Mouse (Mus musculus) liver, embryonic 15.5 days (tissue): ENCODE results near the gene Tshr. TPM values are rescaled to one million over a fixed set of nuclear protein-coding genes. Genes with fewer than 3 reads are reported as not detected.
A peak's percentile ranks its signal among the peaks of the same experiment; 100 is the strongest.
"Not testable (repeated sequence)": the region's sequence is repeated elsewhere in the genome, so short reads cannot be mapped to it uniquely, and the experiment has no call there.

ENCODE experiments used
- ATAC-seq: fragments of 200-750 bp; cut with Nextera tagmentation; 2 replicates; pipeline ENCODE4 v1.8.0; 2017; ENCODE audit warnings: moderate number of reproducible peaks, mild to moderate bottlenecking, moderate library complexity; ENCODE audit not compliant: insufficient read depth
- H3K27ac ChIP-seq: fragments of 300-500 bp; sonication (generic); replicated peaks from 2 replicates; pipeline ENCODE4 v1.5.1; 2015; ENCODE audit warnings: mild to moderate bottlenecking, inconsistent platforms
- H3K27me3 ChIP-seq: fragments of 300-500 bp; sonication (generic); 2 replicates; pipeline ENCODE4 v1.6.1; 2015; ENCODE audit warnings: mild to moderate bottlenecking, inconsistent platforms
- H3K36me3 ChIP-seq: fragments of 300-500 bp; sonication (generic); replicated peaks from 2 replicates; pipeline ENCODE4 v1.6.1; 2015; ENCODE audit warnings: moderate library complexity, mild to moderate bottlenecking, inconsistent platforms
- H3K4me1 ChIP-seq: fragments of 300-500 bp; sonication (generic); replicated peaks from 2 replicates; pipeline ENCODE4 v1.6.1; 2015; ENCODE audit warnings: inconsistent platforms
- H3K4me2 ChIP-seq: fragments of 300-500 bp; sonication (generic); 2 replicates; pipeline ENCODE4 v1.6.1; 2015; ENCODE audit warnings: moderate library complexity, mild to moderate bottlenecking, inconsistent platforms
- H3K4me3 ChIP-seq: fragments of 300-500 bp; sonication (generic); replicated peaks from 2 replicates; pipeline ENCODE4 v1.5.1; 2015; ENCODE audit warnings: mild to moderate bottlenecking, inconsistent platforms
- H3K9ac ChIP-seq: fragments of 300-500 bp; sonication (generic); 2 replicates; pipeline ENCODE4 v1.6.1; 2015; ENCODE audit warnings: moderate library complexity, mild to moderate bottlenecking, inconsistent platforms
- H3K9me3 ChIP-seq: fragments of 300-500 bp; sonication (generic); replicated peaks from 2 replicates; pipeline ENCODE4 v1.6.1; 2016; ENCODE audit warnings: inconsistent platforms
- WGBS: fragments of 180-500 bp; shearing (Covaris S2); methylation state at CpG from one replicate; pipeline ENCODE4 v1.1.7; 2015; ENCODE audit warnings: mixed read lengths; ENCODE audit not compliant: insufficient replicate concordance; 5-methylcytosine and 5-hydroxymethylcytosine counted together
- polyA plus RNA-seq: library from polyadenylated mRNA; unstranded; fragments of >200 nt; fragmentation: Nextera tagmentation; extraction: Ambion mirVana; gene quantifications from 2 replicates; pipeline ENCODE4 v1.2.1, GENCODE M21; 2015

Tshr gene
- polyA plus RNA-seq, 1 experiment from 2014 or later, result 0.07 TPM

- no peak overlapping the region for H3K4me3 ChIP-seq
- H3K27ac ChIP-seq, result no peak overlapping the region
- H3K9me3 ChIP-seq, result no peaks in the 10 kb centered on the region
- no peak overlapping the region for H3K9ac ChIP-seq
- H3K4me1 ChIP-seq, result no peaks in the 10 kb centered on the region
- WGBS, result 51% methylated on average over 2 of the region's 2 CpGs
- no peaks in the 10 kb centered on the region for H3K36me3 ChIP-seq
- no peak overlapping the region for H3K4me2 ChIP-seq
- no peak for ATAC-seq
- H3K27me3 ChIP-seq, result no peaks in the 10 kb centered on the region
Observed at GRCm38 (mm10) chr12:91500475-91500874, 116.1 kb downstream of the Tshr start.

GRCm38 (mm10) chr12:91511766-91512165 is 127.4 kb downstream of the Tshr start:
- Histone ChIP-seq H3K36me3 (no peaks in the 10 kb centered on the region), H3K4me3 (no peak overlapping the region), H3K9me3 (no peaks in the 10 kb centered on the region), H3K9ac (no peak overlapping the region), H3K27ac (no peak overlapping the region), H3K27me3 (no peaks in the 10 kb centered on the region), H3K4me2 (no peak overlapping the region), H3K4me1 (no peaks in the 10 kb centered on the region)
- no peak for ATAC-seq
- WGBS, result 47% methylated on average over 3 of the region's 3 CpGs

GRCm38 (mm10) chr12:91513980-91514379 is 129.6 kb downstream of the Tshr start:
- Histone ChIP-seq H3K4me1 (no peaks in the 10 kb centered on the region), H3K27ac (no peak overlapping the region), H3K4me3 (no peak overlapping the region), H3K9me3 (no peaks in the 10 kb centered on the region), H3K4me2 (no peak overlapping the region), H3K9ac (no peak overlapping the region), H3K27me3 (no peaks in the 10 kb centered on the region), H3K36me3 (no peaks in the 10 kb centered on the region)
- ATAC-seq, result no peak
- WGBS, result 61% methylated on average over 6 of the region's 6 CpGs

GRCm38 (mm10) chr12:91517808-91518207 is 133.4 kb downstream of the Tshr start:
- Histone ChIP-seq H3K27me3 (no peaks in the 10 kb centered on the region), H3K27ac (no peak overlapping the region), H3K9me3 (no peaks in the 10 kb centered on the region), H3K4me2 (no peak overlapping the region), H3K4me1 (no peaks in the 10 kb centered on the region), H3K4me3 (no peak overlapping the region), H3K9ac (no peak overlapping the region), H3K36me3 (no peaks in the 10 kb centered on the region)
- no peak for ATAC-seq
- WGBS, result 75% methylated on average over 3 of the region's 3 CpGs

GRCm38 (mm10) chr12:91523626-91524025 is 139.3 kb downstream of the Tshr start:
- no peaks in the 10 kb centered on the region for H3K27me3 ChIP-seq
- no peak overlapping the region for H3K9ac ChIP-seq
- no peak overlapping the region for H3K4me2 ChIP-seq
- H3K27ac ChIP-seq, result no peak overlapping the region
- no peak overlapping the region for H3K4me3 ChIP-seq
- H3K9me3 ChIP-seq, result no peaks in the 10 kb centered on the region
- 34% methylated on average over 3 of the region's 3 CpGs for WGBS
- no peak for ATAC-seq
- no peaks in the 10 kb centered on the region for H3K4me1 ChIP-seq
- no peaks in the 10 kb centered on the region for H3K36me3 ChIP-seq

GRCm38 (mm10) chr12:91534514-91534913 is 150.2 kb downstream of the Tshr start:
- H3K4me3 ChIP-seq, result no peak overlapping the region
- no peaks in the 10 kb centered on the region for H3K4me1 ChIP-seq
- no peaks in the 10 kb centered on the region for H3K27me3 ChIP-seq
- 30% methylated on average over 6 of the region's 6 CpGs for WGBS
- no peak for ATAC-seq
- H3K4me2 ChIP-seq, result no peak overlapping the region
- H3K9ac ChIP-seq, result no peak overlapping the region
- no peaks in the 10 kb centered on the region for H3K9me3 ChIP-seq
- H3K36me3 ChIP-seq, result no peaks in the 10 kb centered on the region
- no peak overlapping the region for H3K27ac ChIP-seq

- H3K9ac ChIP-seq, result no peak overlapping the region
- no peak overlapping the region for H3K4me3 ChIP-seq
- 66% methylated on average over 7 of the region's 7 CpGs for WGBS
- H3K9me3 ChIP-seq, result no peaks in the 10 kb centered on the region
- ATAC-seq, result no peak
- no peaks in the 10 kb centered on the region for H3K36me3 ChIP-seq
- no peaks in the 10 kb centered on the region for H3K27me3 ChIP-seq
- H3K27ac ChIP-seq, result no peak overlapping the region
- H3K4me1 ChIP-seq, result no peaks in the 10 kb centered on the region
- H3K4me2 ChIP-seq, result no peak overlapping the region
Observed at GRCm38 (mm10) chr12:91540202-91540601, 155.8 kb downstream of the Tshr start.

- ATAC-seq, result no peak
Observed at GRCm38 (mm10) chr12:91549471-91549870, 165.1 kb downstream of the Tshr start.

GRCm38 (mm10) chr12:91551773-91552526 is 167.6 kb downstream of the Tshr start:
- H3K4me2 ChIP-seq, result no peak overlapping the region
- peaks cover 10% of the 10 kb centered on the region for H3K36me3 ChIP-seq
- H3K4me1 ChIP-seq, result no peaks in the 10 kb centered on the region
- no peak overlapping the region for H3K4me3 ChIP-seq
- ATAC-seq, result peak; percentile 18; the same call in 1 of the 2 replicates
- H3K27me3 ChIP-seq, result no peaks in the 10 kb centered on the region
- H3K9me3 ChIP-seq, result no peaks in the 10 kb centered on the region
- WGBS, result 66% methylated on average over 19 of the region's 19 CpGs
- H3K27ac ChIP-seq, result no peak overlapping the region
- H3K9ac ChIP-seq, result no peak overlapping the region

More at GRCm38 (mm10) chr12:91549471-91549870, 165.1 kb downstream of the Tshr start:
- Histone ChIP-seq H3K9ac (no peak overlapping the region), H3K36me3 (peaks cover 2% of the 10 kb centered on the region; the same call in 1 of the 2 replicates), H3K4me1 (no peaks in the 10 kb centered on the region), H3K4me2 (no peak overlapping the region), H3K27ac (no peak overlapping the region), H3K27me3 (no peaks in the 10 kb centered on the region), H3K4me3 (no peak overlapping the region), H3K9me3 (no peaks in the 10 kb centered on the region)
- 70% methylated on average over 9 of the region's 9 CpGs for WGBS

GRCm38 (mm10) chr12:91557358-91558005 is 173.1 kb downstream of the Tshr start:
- H3K4me1 ChIP-seq, H3K9me3 ChIP-seq, H3K27ac ChIP-seq, H3K9ac ChIP-seq, H3K4me2 ChIP-seq, H3K27me3 ChIP-seq, H3K4me3 ChIP-seq: not testable (repeated sequence)
- WGBS, result 87% methylated on average over 8 of the region's 8 CpGs
- peak; percentile 62; the same call in 1 of the 2 replicates for ATAC-seq
- H3K36me3 ChIP-seq, result peaks cover 42% of the 10 kb centered on the region

- not testable (repeated sequence) for H3K27ac ChIP-seq, H3K4me2 ChIP-seq, H3K9me3 ChIP-seq, H3K27me3 ChIP-seq, H3K9ac ChIP-seq, H3K4me3 ChIP-seq, ATAC-seq, H3K4me1 ChIP-seq
- 94% methylated on average over 4 of the region's 4 CpGs for WGBS
- H3K36me3 ChIP-seq, result peaks cover 49% of the 10 kb centered on the region
Observed at GRCm38 (mm10) chr12:91558152-91558551, 173.8 kb downstream of the Tshr start.
